Mouse (Mus musculus) lung, adult 2 months (tissue): ENCODE measurements around the gene Magi1. TPM values are rescaled to one million over a fixed set of nuclear protein-coding genes. Genes with fewer than 3 reads are reported as not detected.

Experiments
- DNase-seq: peaks from one replicate; pipeline ENCODE4 v3.0.0; 2022
- H3K4me1 ChIP-seq: fragments of 200-500 bp; 2 replicates; pipeline ENCODE4 v1.6.1; 2011; ENCODE audit warnings: low read length; ENCODE audit not compliant: control insufficient read depth, insufficient read depth
- H3K4me3 ChIP-seq: fragments of 200-500 bp; replicated peaks from 2 replicates; pipeline ENCODE3; 2011; ENCODE audit warnings: low read depth, mild to moderate bottlenecking, control low read depth, low read length; ENCODE audit errors: extremely low read depth
- CTCF ChIP-seq: fragments of 200-500 bp; IDR thresholded peaks from 2 replicates; pipeline ENCODE4 v1.5.1; 2011; ENCODE audit warnings: mild to moderate bottlenecking, low read length, control low read depth; ENCODE audit not compliant: insufficient read depth
- POLR2A ChIP-seq: fragments of 200-500 bp; IDR thresholded peaks from 2 replicates; pipeline ENCODE4 v1.6.1; 2011; ENCODE audit warnings: low read depth, mild to moderate bottlenecking, control low read depth, low read length, borderline replicate concordance; ENCODE audit errors: extremely low read depth
- WGBS: fragments of 180-500 bp; shearing (Covaris S2); methylation state at CpG from one replicate; pipeline ENCODE4 v1.1.7; 2018; 5-methylcytosine and 5-hydroxymethylcytosine counted together
- polyA plus RNA-seq: library from polyadenylated mRNA; depleted of rRNA; stranded (reverse); fragments of >200 nt; gene quantifications from 2 replicates; pipeline ENCODE4 v1.2.3, GENCODE M21; 2012

Gene Magi1
- polyA plus RNA-seq, 1 experiment = 12.3 TPM

DNA sequence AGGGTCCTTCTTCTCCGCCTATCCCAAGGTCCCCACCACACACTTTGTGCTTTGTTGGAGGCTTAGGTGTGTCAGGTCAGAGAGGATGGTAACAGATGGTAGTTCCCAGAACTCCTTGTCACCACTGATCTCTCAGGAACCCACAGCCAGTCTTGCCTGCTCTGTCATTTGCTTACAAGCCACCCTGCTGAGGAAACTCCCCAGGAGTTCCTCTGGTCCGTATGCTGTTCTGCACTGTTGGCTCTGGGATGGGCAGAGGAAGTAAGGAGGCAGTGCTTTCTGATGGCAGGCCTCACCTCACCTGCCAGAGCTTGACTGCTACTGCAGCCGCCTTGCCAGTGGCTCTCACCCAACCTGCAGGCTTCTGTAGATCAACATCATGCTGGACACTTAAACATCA lies 147.0 kb downstream of the Magi1 start:
- DNase-seq = no peak
- Histone ChIP-seq H3K4me3 (no peak overlapping the region), H3K4me1 (no peaks in the 10 kb centered on the region; the same call in 1 of the 2 replicates)
- TF ChIP-seq POLR2A (no peak), CTCF (no peak)
- WGBS = 69% methylated on average over 3 of the region's 3 CpGs

DNA sequence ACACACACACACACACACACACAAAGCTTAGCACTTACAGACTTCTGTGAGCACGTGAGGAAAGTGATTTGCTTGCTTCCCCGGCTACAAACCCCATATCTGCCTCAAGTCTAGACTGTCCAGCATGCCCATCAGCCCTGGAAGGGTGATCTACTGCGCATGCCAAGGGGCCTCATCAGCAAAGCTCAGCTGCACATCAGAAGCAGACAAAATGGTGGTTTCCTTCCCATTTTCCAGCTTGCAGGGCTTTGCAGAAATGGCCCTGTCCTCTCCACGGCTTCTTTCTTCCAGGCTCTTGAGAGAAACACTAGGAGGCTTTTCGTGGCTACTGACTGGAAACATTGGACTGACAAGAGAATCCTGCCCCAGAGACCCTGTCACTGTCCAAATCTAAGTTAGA lies 149.6 kb downstream of the Magi1 start:
- Histone ChIP-seq H3K4me1 (no peaks in the 10 kb centered on the region), H3K4me3 (no peak overlapping the region)
- WGBS = 83% methylated on average over 5 of the region's 5 CpGs
- TF ChIP-seq POLR2A (no peak), CTCF (no peak)
- no peak for DNase-seq

DNA sequence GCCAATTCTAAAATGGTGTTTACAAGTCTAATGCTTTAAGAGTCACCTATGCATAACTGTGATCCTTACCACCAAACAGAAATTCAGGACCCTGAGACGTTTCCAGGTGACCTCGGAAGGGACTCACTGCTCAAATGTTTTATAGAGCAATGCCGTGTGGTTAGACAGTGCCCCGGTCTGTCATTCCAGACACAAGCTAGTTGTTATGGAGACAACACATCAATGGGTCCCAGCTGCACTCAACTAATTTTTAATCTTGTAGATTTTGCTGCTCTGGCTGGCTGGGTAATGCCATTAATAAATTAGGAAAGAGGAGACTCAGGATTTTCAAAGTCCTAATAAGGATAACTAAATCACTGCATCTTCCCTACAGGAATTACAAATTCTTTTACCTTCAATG lies 151.7 kb downstream of the Magi1 start:
- 65% methylated on average over 4 of the region's 4 CpGs for WGBS
- H3K4me1 ChIP-seq = 0 out of 2 replicates have a peak, but pooled peaks cover 4% of the 10 kb centered on the region
- no peak for DNase-seq
- TF ChIP-seq POLR2A = no peak
- TF ChIP-seq CTCF = no peak
- H3K4me3 ChIP-seq = no peak overlapping the region

DNA sequence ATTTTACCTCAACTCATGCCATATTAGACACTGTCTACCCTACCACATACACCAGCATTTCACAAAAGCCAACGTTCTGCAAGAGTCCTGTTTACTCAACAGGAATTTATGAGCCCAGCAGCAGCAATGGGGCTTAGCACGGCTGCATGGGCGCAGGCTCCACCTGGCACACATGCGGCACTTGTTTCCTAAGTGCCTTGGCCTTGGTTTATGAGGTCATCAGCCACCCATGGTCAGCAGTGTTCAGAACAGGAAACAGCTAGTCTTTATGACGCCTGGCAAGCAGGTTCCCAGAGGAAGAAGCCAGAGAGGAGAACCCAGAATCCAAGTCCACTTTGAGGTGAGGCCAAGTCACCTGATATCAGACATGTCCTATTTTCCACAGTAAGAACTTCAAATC lies 153.3 kb downstream of the Magi1 start:
- peaks cover 12% of the 10 kb centered on the region for H3K4me1 ChIP-seq
- WGBS = 48% methylated on average over 5 of the region's 5 CpGs
- no peak overlapping the region for H3K4me3 ChIP-seq
- no peak for DNase-seq
- no peak for TF ChIP-seq CTCF
- no peak for TF ChIP-seq POLR2A

DNA sequence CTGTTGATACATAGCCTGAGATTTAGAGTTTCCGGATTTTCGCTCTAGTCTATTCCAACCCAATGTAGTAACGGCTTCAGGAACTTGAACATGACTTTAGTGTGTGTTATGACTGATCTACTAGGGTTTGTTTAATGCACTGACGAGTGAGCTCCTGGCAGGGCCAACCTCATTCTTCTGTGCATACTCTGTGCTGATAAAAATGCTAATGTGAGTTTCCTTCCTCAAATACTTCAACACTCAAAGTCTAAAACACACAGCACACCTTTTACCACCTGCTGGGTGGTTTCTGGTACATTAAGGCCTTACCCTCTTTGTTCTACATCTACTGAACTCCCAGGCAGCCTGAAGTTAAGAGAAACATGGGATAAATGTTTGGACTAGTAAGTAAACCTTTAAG lies 157.0 kb downstream of the Magi1 start:
- no peak overlapping the region for H3K4me3 ChIP-seq
- DNase-seq = no peak
- H3K4me1 ChIP-seq = peaks cover 12% of the 10 kb centered on the region
- 34% methylated on average over 4 of the region's 4 CpGs for WGBS
- TF ChIP-seq POLR2A = no peak
- TF ChIP-seq CTCF = no peak

DNA sequence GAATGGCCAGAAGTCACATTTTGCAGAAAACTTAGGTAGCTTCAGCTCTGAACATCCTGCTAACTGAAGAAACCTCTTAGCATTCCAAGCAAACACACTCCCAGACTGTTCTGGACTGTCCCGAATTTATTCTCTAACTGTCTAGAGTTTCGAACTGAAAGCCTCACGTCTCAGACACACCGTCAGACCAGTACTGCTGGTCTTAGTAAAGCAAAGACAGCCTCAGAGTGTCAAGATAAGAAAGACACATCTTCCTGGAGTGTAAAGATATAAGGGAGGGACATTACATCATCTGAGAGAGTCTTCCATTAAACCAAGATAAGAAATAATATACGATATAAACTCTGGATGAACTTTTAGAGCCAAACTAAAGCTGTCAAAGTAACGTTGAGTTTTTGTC lies 158.6 kb downstream of the Magi1 start:
- peaks cover 12% of the 10 kb centered on the region for H3K4me1 ChIP-seq
- DNase-seq = no peak
- TF ChIP-seq CTCF (no peak), POLR2A (no peak)
- WGBS = 47% methylated on average over 6 of the region's 6 CpGs
- H3K4me3 ChIP-seq = no peak overlapping the region

DNA sequence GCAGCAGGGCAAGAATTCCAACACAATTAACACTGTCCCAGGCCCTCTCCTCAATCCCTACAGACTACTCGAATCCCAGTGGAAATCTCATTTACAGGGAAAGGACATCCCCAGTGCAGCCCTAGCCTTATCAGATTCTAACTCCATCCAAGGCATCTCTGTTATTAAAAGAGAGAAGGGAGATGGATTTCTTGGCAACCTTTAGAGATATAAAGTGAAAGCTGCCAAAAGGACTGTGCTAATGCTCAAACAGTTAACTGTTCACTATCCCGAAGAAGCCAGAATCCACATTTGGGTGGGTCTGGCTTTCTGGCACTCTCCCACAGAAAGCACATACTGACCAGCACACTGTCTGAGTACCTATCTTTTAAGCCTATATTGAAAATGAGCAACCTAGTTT lies 159.4 kb downstream of the Magi1 start:
- no peak overlapping the region for H3K4me3 ChIP-seq
- no peak for DNase-seq
- peaks cover 12% of the 10 kb centered on the region for H3K4me1 ChIP-seq
- 33% methylated on average over 2 of the region's 2 CpGs for WGBS
- TF ChIP-seq CTCF (no peak), POLR2A (no peak)

DNA sequence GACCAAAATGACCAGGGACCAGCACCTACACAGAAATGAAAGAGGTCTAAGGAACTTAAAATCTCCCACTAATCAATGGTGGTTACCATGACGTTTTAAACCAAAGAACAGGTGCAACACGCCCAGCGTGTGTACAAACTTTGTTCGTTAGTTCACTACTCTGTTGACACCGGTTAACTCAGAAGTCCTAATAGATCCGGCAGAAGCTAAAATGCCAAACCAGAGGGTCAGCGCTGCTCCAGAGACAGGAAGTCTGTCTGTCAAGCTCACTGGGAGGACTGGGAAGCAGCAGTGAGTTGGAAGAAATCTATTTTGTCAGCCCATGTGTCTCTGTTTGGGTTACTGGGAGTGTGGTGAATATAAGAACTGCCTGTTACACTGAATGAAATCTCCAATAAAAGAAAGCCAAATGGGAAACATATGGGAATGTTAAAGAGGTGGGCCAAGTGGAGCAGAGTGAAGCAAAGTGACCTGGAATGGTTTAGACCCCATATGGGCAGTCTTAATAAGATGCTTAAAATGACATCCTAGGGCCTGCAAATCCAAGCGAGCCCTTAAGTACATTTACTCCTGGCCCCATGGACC lies 161.1 kb downstream of the Magi1 start:
- no peak overlapping the region for H3K4me3 ChIP-seq
- 76% methylated on average over 8 of the region's 8 CpGs for WGBS
- DNase-seq = no peak
- TF ChIP-seq POLR2A (no peak), CTCF (no peak)
- peaks cover 12% of the 10 kb centered on the region for H3K4me1 ChIP-seq

DNA sequence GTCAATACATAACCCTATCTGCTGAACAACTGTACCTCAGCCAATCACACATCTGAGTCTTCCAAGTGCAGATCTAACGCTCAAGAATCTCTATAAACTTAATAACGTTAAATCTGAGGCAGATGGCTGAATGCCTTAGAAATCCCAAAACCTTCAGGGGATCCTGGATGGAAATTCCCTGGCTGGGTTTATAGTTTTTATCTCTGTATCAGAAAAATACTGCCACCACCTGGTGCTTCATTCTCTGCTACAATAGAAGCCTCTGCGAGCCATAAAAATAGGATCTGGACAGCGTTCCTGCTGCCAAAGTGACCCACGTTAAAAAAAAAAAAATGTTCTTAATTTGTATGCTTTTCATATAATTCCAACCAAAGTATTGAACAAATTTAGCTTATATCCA lies 162.2 kb downstream of the Magi1 start:
- DNase-seq = no peak
- whole genome bisulfite sequencing = 56% methylated on average over 5 of the region's 5 CpGs
- H3K4me3 ChIP-seq = no peak overlapping the region
- peaks cover 4% of the 10 kb centered on the region for H3K4me1 ChIP-seq
- TF ChIP-seq CTCF = no peak
- TF ChIP-seq POLR2A = no peak

DNA sequence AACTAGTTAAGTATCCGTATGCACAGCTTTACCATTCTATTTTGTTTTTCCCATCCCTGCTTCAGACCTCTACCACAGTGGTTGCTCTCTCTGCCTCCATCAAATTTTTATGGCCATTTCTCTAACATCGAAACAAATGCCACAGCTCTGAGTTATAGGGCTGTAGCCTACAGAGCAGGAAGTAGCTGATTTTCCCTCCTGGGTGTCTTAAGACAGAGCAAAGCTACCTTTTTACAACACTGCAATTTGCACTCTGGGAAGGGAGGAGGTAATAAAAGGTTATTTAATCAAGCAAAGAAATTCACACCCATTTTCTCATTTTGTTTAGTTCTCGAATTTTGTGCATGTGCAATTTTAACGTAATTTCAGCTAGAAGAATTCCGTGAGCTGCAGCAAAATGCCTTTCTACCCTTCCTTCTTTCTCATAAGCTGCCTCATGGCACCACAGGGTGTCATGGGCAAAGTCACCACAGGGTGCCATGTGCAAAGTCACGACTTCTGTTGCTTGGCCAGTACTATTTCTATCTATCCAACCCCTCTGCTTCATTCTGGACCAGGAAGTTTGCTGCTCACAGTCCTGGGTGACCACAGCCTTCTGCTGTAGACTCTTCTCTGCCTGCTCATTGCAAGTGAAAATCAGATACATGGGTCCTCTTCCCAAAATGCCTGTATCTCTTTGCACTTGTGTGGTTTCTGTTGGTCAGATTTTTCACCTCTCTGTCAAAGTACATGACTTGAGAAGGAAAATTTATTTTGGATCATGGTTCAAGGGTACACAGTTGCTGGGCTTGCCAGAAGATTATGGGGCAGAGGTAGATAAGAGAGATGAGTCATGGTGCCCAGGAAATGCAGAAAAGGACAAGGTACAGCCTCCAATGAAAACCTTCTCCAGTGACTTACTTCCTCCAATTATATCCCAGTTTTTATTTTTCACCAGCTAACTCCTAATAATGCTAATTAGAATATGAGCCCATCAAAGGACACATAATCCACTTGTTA lies 167.0 kb downstream of the Magi1 start:
- Histone ChIP-seq H3K4me3 (no peak overlapping the region), H3K4me1 (no peaks in the 10 kb centered on the region)
- WGBS = 88% methylated on average over 6 of the region's 6 CpGs
- DNase-seq = no peak
- TF ChIP-seq POLR2A (no peak), CTCF (no peak)

DNA sequence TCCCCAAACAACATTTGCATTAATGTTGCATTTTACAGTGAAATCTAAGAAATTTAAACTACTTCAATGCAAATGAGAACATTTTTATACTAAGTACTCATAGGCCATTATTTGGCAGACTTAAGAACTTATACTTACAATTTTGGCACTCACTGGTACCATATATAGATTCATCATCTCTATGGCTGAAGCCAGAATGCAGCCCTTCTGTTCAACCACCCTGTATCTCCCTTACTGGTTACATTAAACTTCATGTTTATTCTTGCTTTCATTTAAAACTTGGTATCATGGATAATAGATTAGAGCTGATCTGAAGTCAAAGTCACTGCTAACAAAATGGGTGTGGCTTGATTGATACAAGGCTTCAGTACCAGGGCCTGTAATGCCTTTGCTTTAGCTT lies 171.9 kb downstream of the Magi1 start:
- no peak for DNase-seq
- TF ChIP-seq POLR2A = no peak
- no peak for TF ChIP-seq CTCF
- H3K4me1 ChIP-seq = peaks cover 4% of the 10 kb centered on the region; the same call in 1 of the 2 replicates
- H3K4me3 ChIP-seq = no peak overlapping the region
